Mouse (Mus musculus) MEL (cell line): ENCODE results near the gene Mdfi. TPM values are rescaled to one million over a fixed set of nuclear protein-coding genes. Genes with fewer than 3 reads are reported as not detected.
A peak's percentile ranks its signal among the peaks of the same experiment; 100 is the strongest.

Experiments used
- DNase-seq: peaks from one replicate; pipeline ENCODE4 v3.0.0; 2011; ENCODE audit warnings: low read depth, low spot score
- H3K27ac ChIP-seq: 2 replicates; pipeline ENCODE4 v1.5.1; 2012; ENCODE audit warnings: low read depth, mild to moderate bottlenecking, control low read depth, low read length, moderate library complexity; ENCODE audit not compliant: control insufficient read depth
- H3K27me3 ChIP-seq, 2 experiments: fragments of 150-350 bp in 1 of 2; sonication (generic) in 1 of 2; 2 replicates each; pipeline ENCODE4 v1.6.1; 2012; ENCODE audit warnings: low read length in 2 of 2, mild to moderate bottlenecking in 2 of 2, improper control_type of control experiment in 1 of 2, moderate library complexity in 1 of 2; ENCODE audit not compliant: insufficient read depth in 2 of 2, control insufficient read depth in 1 of 2
- H3K36me3 ChIP-seq, 2 experiments: 2 replicates each; pipeline ENCODE4 v1.6.1; 2012 to 2014; ENCODE audit warnings: low read length in 2 of 2, improper control_type of control experiment in 1 of 2, inconsistent platforms in 1 of 2, mild to moderate bottlenecking in 1 of 2; ENCODE audit not compliant: insufficient read depth in 2 of 2, control insufficient read depth in 1 of 2
- H3K4me1 ChIP-seq, 2 experiments: fragments of 150-350 bp in 1 of 2; sonication (generic) in 1 of 2; 2 replicates each; pipeline ENCODE4 v1.6.1; 2012; ENCODE audit warnings: low read length in 2 of 2, improper control_type of control experiment in 1 of 2, mild to moderate bottlenecking in 1 of 2; ENCODE audit not compliant: insufficient read depth in 2 of 2, control insufficient read depth in 1 of 2
- H3K4me3 ChIP-seq, 2 experiments: fragments of 150-350 bp in 1 of 2; sonication (generic) in 1 of 2; 2 replicates each; pipeline ENCODE4 v1.5.1; 2012; ENCODE audit warnings: low read depth in 2 of 2, low read length in 2 of 2, mild to moderate bottlenecking in 2 of 2, moderate library complexity in 2 of 2, control low read depth in 1 of 2, improper control_type of control experiment in 1 of 2; ENCODE audit not compliant: control insufficient read depth in 1 of 2, insufficient read depth in 1 of 2
- H3K79me2 ChIP-seq: 2 replicates; pipeline ENCODE4 v1.6.1; 2012; ENCODE audit warnings: mild to moderate bottlenecking, low read length, moderate library complexity; ENCODE audit not compliant: control insufficient read depth, poor library complexity, insufficient read depth
- H3K9ac ChIP-seq: 2 replicates; pipeline ENCODE4 v1.6.1; 2012; ENCODE audit warnings: low read depth, mild to moderate bottlenecking, control low read depth, low read length, moderate library complexity; ENCODE audit not compliant: control insufficient read depth, poor library complexity, severe bottlenecking
- H3K9me3 ChIP-seq: fragments of 150-350 bp; sonication (generic); replicated peaks from 2 replicates; pipeline ENCODE4 v1.6.1; 2012; ENCODE audit warnings: mild to moderate bottlenecking, low read length, improper control_type of control experiment, moderate library complexity; ENCODE audit not compliant: insufficient read depth
- BHLHE40 ChIP-seq: IDR thresholded peaks from 2 replicates; pipeline ENCODE4 v1.6.1; 2012; ENCODE audit warnings: low read depth, mild to moderate bottlenecking, inconsistent platforms, low read length, improper control_type of control experiment, borderline replicate concordance
- CTCF ChIP-seq, 3 experiments: IDR thresholded peaks in 2 of 3; conservative IDR thresholded peaks in 1 of 3; 2 replicates each; pipeline ENCODE4 v1.5.1; 2011 to 2012; ENCODE audit warnings: low read length in 3 of 3, low read depth in 2 of 3, mild to moderate bottlenecking in 2 of 3, improper control_type of control experiment in 1 of 3, inconsistent platforms in 1 of 3, mixed read lengths in 1 of 3, moderate library complexity in 1 of 3; ENCODE audit not compliant: control insufficient read depth in 1 of 3, insufficient read depth in 1 of 3, poor library complexity in 1 of 3, severe bottlenecking in 1 of 3
- ELF1 ChIP-seq: IDR thresholded peaks from 2 replicates; pipeline ENCODE4 v1.6.1; 2014; ENCODE audit warnings: low read depth, mild to moderate bottlenecking, inconsistent platforms, low read length, improper control_type of control experiment, moderate library complexity
- EP300 ChIP-seq, 2 experiments: IDR thresholded peaks; 2 replicates each; pipeline ENCODE4 v1.6.1; 2011; ENCODE audit warnings: improper control_type of control experiment in 2 of 2, low read length in 2 of 2, low read depth in 1 of 2, mild to moderate bottlenecking in 1 of 2
- ETS1 ChIP-seq: IDR thresholded peaks from 2 replicates; pipeline ENCODE4 v1.6.1; 2012; ENCODE audit warnings: low read depth, mild to moderate bottlenecking, inconsistent platforms, low read length, improper control_type of control experiment, moderate library complexity
- GABPA ChIP-seq: IDR thresholded peaks from 2 replicates; pipeline ENCODE4 v1.6.1; 2012; ENCODE audit warnings: low read depth, mild to moderate bottlenecking, inconsistent platforms, low read length, improper control_type of control experiment, moderate library complexity
- GATA1 ChIP-seq: IDR thresholded peaks from 2 replicates; pipeline ENCODE4 v1.6.1; 2011; ENCODE audit warnings: low read depth, low read length, improper control_type of control experiment
- HCFC1 ChIP-seq: IDR thresholded peaks from 2 replicates; pipeline ENCODE4 v1.6.1; 2012; ENCODE audit warnings: low read depth, mild to moderate bottlenecking, inconsistent platforms, low read length, improper control_type of control experiment, moderate library complexity
- JUND ChIP-seq: IDR thresholded peaks from 2 replicates; pipeline ENCODE4 v1.6.1; 2011; ENCODE audit warnings: low read depth, mild to moderate bottlenecking, improper control_type of control experiment, low read length
- MAFK ChIP-seq: IDR thresholded peaks from 2 replicates; pipeline ENCODE4 v1.6.1; 2011; ENCODE audit warnings: low read depth, mild to moderate bottlenecking, low read length, improper control_type of control experiment, borderline replicate concordance
- MAX ChIP-seq: IDR thresholded peaks from 2 replicates; pipeline ENCODE4 v1.6.1; 2011; ENCODE audit warnings: low read length, improper control_type of control experiment
- MXI1 ChIP-seq: IDR thresholded peaks from 2 replicates; pipeline ENCODE4 v1.6.1; 2011; ENCODE audit warnings: mild to moderate bottlenecking, low read depth, low read length, improper control_type of control experiment
- MYB ChIP-seq: IDR thresholded peaks from 2 replicates; pipeline ENCODE4 v1.6.1; 2011; ENCODE audit warnings: mild to moderate bottlenecking, low read depth, low read length, improper control_type of control experiment
- NELFE ChIP-seq: IDR thresholded peaks from 2 replicates; pipeline ENCODE4 v1.6.1; 2011; ENCODE audit warnings: low read depth, low read length, improper control_type of control experiment
- NRF1 ChIP-seq: IDR thresholded peaks from 2 replicates; pipeline ENCODE4 v1.6.1; 2014; ENCODE audit warnings: low read depth, mild to moderate bottlenecking, inconsistent platforms, low read length, improper control_type of control experiment, moderate library complexity; ENCODE audit not compliant: poor library complexity, insufficient read depth, severe bottlenecking
- POLR2A ChIP-seq, 2 experiments: IDR thresholded peaks; 2 replicates each; pipeline ENCODE4 v1.6.1; 2011 to 2012; ENCODE audit warnings: low read length in 2 of 2, mild to moderate bottlenecking in 2 of 2, control low read depth in 1 of 2, improper control_type of control experiment in 1 of 2, low read depth in 1 of 2, moderate library complexity in 1 of 2; ENCODE audit not compliant: control insufficient read depth in 1 of 2, insufficient read depth in 1 of 2, poor library complexity in 1 of 2
- POLR2AphosphoS2 ChIP-seq: IDR thresholded peaks from 2 replicates; pipeline ENCODE4 v1.6.1; 2011; ENCODE audit warnings: low read length, improper control_type of control experiment
- POLR2AphosphoS5 ChIP-seq: IDR thresholded peaks from 2 replicates; pipeline ENCODE4 v1.6.1; 2012; ENCODE audit warnings: low read depth, borderline replicate concordance, mild to moderate bottlenecking, inconsistent platforms, low read length, moderate library complexity, mixed read lengths
- RAD21 ChIP-seq: IDR thresholded peaks from 2 replicates; pipeline ENCODE4 v1.6.1; 2011; ENCODE audit warnings: mild to moderate bottlenecking, low read depth, low read length, improper control_type of control experiment
- RCOR1 ChIP-seq: IDR thresholded peaks from 2 replicates; pipeline ENCODE4 v1.6.1; 2012; ENCODE audit warnings: low read depth, mild to moderate bottlenecking, inconsistent platforms, low read length, improper control_type of control experiment
- SIN3A ChIP-seq: IDR thresholded peaks from 2 replicates; pipeline ENCODE4 v1.6.1; 2012; ENCODE audit warnings: low read length, improper control_type of control experiment, inconsistent platforms
- SMC3 ChIP-seq: IDR thresholded peaks from 2 replicates; pipeline ENCODE4 v1.6.1; 2011; ENCODE audit warnings: low read depth, low read length, improper control_type of control experiment
- TAL1 ChIP-seq: IDR thresholded peaks from 2 replicates; pipeline ENCODE4 v1.6.1; 2012; ENCODE audit warnings: mild to moderate bottlenecking, inconsistent platforms, low read length, moderate library complexity, mixed read lengths
- TBP ChIP-seq: IDR thresholded peaks from 2 replicates; pipeline ENCODE4 v1.8.0; 2011; ENCODE audit warnings: low read depth, low read length, improper control_type of control experiment
- UBTF ChIP-seq: IDR thresholded peaks from 2 replicates; pipeline ENCODE4 v1.6.1; 2012; ENCODE audit warnings: low read depth, mild to moderate bottlenecking, inconsistent platforms, low read length, improper control_type of control experiment, moderate library complexity, borderline replicate concordance; ENCODE audit not compliant: insufficient read depth
- USF1 ChIP-seq: IDR thresholded peaks from 2 replicates; pipeline ENCODE4 v1.6.1; 2014; ENCODE audit warnings: low read depth, mild to moderate bottlenecking, inconsistent platforms, low read length, improper control_type of control experiment, moderate library complexity
- USF2 ChIP-seq, 2 experiments: IDR thresholded peaks; 2 replicates each; pipeline ENCODE4 v1.6.1; 2011 to 2012; ENCODE audit warnings: improper control_type of control experiment in 2 of 2, low read length in 2 of 2, borderline replicate concordance in 1 of 2, inconsistent platforms in 1 of 2, low read depth in 1 of 2, mild to moderate bottlenecking in 1 of 2; ENCODE audit not compliant: insufficient read depth in 1 of 2
- ZKSCAN1 ChIP-seq: IDR thresholded peaks from 2 replicates; pipeline ENCODE4 v1.6.1; 2012; ENCODE audit warnings: low read depth, mild to moderate bottlenecking, inconsistent platforms, low read length, improper control_type of control experiment, moderate library complexity
- ZNF384 ChIP-seq: IDR thresholded peaks from 2 replicates; pipeline ENCODE4 v1.6.1; 2012; ENCODE audit warnings: low read depth, mild to moderate bottlenecking, inconsistent platforms, low read length, improper control_type of control experiment
- polyA plus RNA-seq, 2 experiments: library from polyadenylated mRNA; stranded (reverse) in 1 of 2; unstranded in 1 of 2; fragments of >175 nt in 1 of 2; fragments of >200 nt in 1 of 2; gene quantifications; 2 replicates each; pipeline versions ENCODE4 v1.2.1 to v1.2.4; 2012; ENCODE audit warnings: low replicate concordance in 2 of 2, low read depth in 1 of 2; ENCODE audit not compliant: insufficient read length in 2 of 2, insufficient read depth in 1 of 2, missing spikeins in 1 of 2
- total RNA-seq: library from RNA; depleted of rRNA; stranded (reverse); fragments of 300-350 nt; gene quantifications from 2 replicates; pipeline ENCODE4 v1.2.3, GENCODE M21; 2012

Mdfi gene
- total and polyA plus RNA-seq, 3 experiments = not detected

DNA sequence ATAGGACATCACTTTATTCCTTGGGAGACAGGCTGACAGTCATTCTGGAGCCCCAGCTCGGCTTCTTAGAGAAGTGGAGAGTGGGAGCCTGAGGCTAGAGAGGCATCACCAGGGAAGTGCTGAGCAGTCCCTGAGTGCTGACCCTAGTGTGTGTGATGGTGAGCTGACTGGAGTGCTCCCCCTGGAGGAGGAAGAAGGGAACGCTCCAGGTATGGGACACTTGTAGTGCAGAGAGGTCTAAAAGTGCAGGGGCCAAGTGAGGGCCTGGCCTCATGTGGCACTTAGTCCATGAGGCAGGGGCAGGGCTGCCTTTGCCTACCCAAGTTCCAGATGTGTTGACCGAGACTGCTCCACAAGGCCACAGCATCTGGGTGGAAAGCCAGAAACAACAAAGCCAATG is 39.0 kb downstream of the Mdfi start:
- no peak overlapping the region for H3K9ac ChIP-seq
- H3K27me3 ChIP-seq = no peaks in the 10 kb centered on the region
- TF ChIP-seq RAD21 (peak; percentile 28), NELFE (no peak), USF1 (no peak), CTCF (IDR thresholded peaks at IDR 0.05 in 2 of 3, conservative IDR thresholded peaks at IDR 0.05 in 1 of 3; ENCODE audit: control insufficient read depth in 1 of 3, insufficient read depth in 1 of 3, low read depth in 2 of 3, low read length in 3 of 3, poor library complexity in 1 of 3, severe bottlenecking in 1 of 3) (peak; percentile 82 to 94 (median 85)), HCFC1 (no peak), TAL1 (no peak), ZKSCAN1 (no peak), SMC3 (peak; percentile 62), POLR2AphosphoS5 (no peak), SIN3A (no peak), TBP (no peak), RCOR1 (no peak), ZNF384 (no peak), GABPA (no peak)
- TF ChIP-seq, all 39 proteins: peak for 3
- Histone ChIP-seq H3K27ac (no peak overlapping the region), H3K9me3 (no peaks in the 10 kb centered on the region), H3K4me1 (peaks cover 0 to 6% of the 10 kb centered on the region in 2 experiments; a peak in 2 of 4 replicates), H3K36me3 (0 out of 4 replicates have a peak, but pooled peaks cover 0 to 2% of the 10 kb centered on the region in 2 experiments), H3K4me3 (no peak overlapping the region), H3K79me2 (no peaks in the 10 kb centered on the region)
- peak; percentile 80 for DNase-seq

DNA sequence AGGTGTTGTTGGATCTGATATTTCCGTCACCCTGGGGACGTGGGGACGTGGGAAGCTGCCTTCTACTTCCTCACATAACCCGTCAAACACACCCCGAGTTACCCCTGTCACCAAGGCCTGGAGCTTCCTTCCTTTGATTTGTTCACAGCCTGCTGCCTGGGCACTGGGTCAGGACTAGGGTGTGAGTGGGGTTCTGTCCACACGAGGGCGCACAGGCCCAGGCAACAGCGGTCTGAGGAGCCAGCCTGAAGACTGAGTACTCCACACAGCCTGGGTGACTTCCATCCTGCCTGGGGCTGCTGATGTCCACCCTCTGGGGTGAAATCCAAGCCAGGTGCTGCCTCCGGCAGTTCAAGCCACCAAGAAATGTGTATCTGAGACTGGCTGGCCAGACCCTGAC is 41.1 kb downstream of the Mdfi start:
- no peaks in the 10 kb centered on the region for H3K27me3 ChIP-seq
- peak; percentile 82 for DNase-seq
- no peak overlapping the region for H3K9ac ChIP-seq
- TF ChIP-seq POLR2AphosphoS2 = no peak
- TF ChIP-seq TAL1 = no peak
- TF ChIP-seq SIN3A = no peak
- TF ChIP-seq NRF1 = no peak
- no peak for TF ChIP-seq POLR2AphosphoS5
- no peak for TF ChIP-seq GABPA
- TF ChIP-seq MYB = no peak
- TF ChIP-seq EP300 (IDR thresholded peaks at IDR 0.05; ENCODE audit: low read depth in 1 of 2, low read length in 2 of 2) = no peak
- TF ChIP-seq UBTF = no peak
- no peak for TF ChIP-seq HCFC1
- TF ChIP-seq ELF1 = no peak
- TF ChIP-seq MAX = no peak
- peak; percentile 65 for TF ChIP-seq RAD21
- TF ChIP-seq MXI1 = no peak
- TF ChIP-seq JUND = no peak
- no peak for TF ChIP-seq USF1
- peak; percentile 13; the same call in 1 of the 2 replicates for TF ChIP-seq ZNF384
- TF ChIP-seq BHLHE40 = 0 out of 2 replicates have a peak, but pooled peaks have one; percentile 22
- TF ChIP-seq CTCF (IDR thresholded peaks at IDR 0.05 in 2 of 3, conservative IDR thresholded peaks at IDR 0.05 in 1 of 3; ENCODE audit: control insufficient read depth in 1 of 3, insufficient read depth in 1 of 3, low read depth in 2 of 3, low read length in 3 of 3, poor library complexity in 1 of 3, severe bottlenecking in 1 of 3) = peak; percentile 73 to 92 (median 92)
- no peak for TF ChIP-seq ETS1
- no peak for TF ChIP-seq MAFK
- no peak for TF ChIP-seq POLR2A (IDR thresholded peaks at IDR 0.05; ENCODE audit: control insufficient read depth in 1 of 2, insufficient read depth in 1 of 2, low read depth in 1 of 2, low read length in 2 of 2, poor library complexity in 1 of 2)
- TF ChIP-seq USF2 (IDR thresholded peaks at IDR 0.05; ENCODE audit: borderline replicate concordance in 1 of 2, insufficient read depth in 1 of 2, low read depth in 1 of 2, low read length in 2 of 2) = no peak
- peak; percentile 78 for TF ChIP-seq SMC3
- TF ChIP-seq GATA1 = no peak
- no peak for TF ChIP-seq ZKSCAN1
- TF ChIP-seq TBP = no peak

More for the DNA sequence above, 41.1 kb downstream of the Mdfi start:
- peaks cover 0 to 6% of the 10 kb centered on the region in 2 experiments; a peak in 2 of 4 replicates for H3K4me1 ChIP-seq
- no peak overlapping the region for H3K4me3 ChIP-seq
- no peak overlapping the region for H3K27ac ChIP-seq
- H3K9me3 ChIP-seq = no peaks in the 10 kb centered on the region
- no peaks in the 10 kb centered on the region for H3K79me2 ChIP-seq
- 0 out of 4 replicates have a peak, but pooled peaks cover 0 to 2% of the 10 kb centered on the region in 2 experiments for H3K36me3 ChIP-seq
